Mouse (Mus musculus) MEL (cell line): ENCODE measurements around the gene Zdhhc17. TPM values are rescaled to one million over a fixed set of nuclear protein-coding genes. Genes with fewer than 3 reads are reported as not detected.

Source experiments
- DNase-seq: peaks from one replicate; pipeline ENCODE4 v3.0.0; 2011; ENCODE audit warnings: low read depth, low spot score
- H3K27ac ChIP-seq: 2 replicates; pipeline ENCODE4 v1.5.1; 2012; ENCODE audit warnings: low read depth, mild to moderate bottlenecking, control low read depth, low read length, moderate library complexity; ENCODE audit not compliant: control insufficient read depth
- H3K27me3 ChIP-seq, 2 experiments: fragments of 150-350 bp in 1 of 2; sonication (generic) in 1 of 2; 2 replicates each; pipeline ENCODE4 v1.6.1; 2012; ENCODE audit warnings: low read length in 2 of 2, mild to moderate bottlenecking in 2 of 2, improper control_type of control experiment in 1 of 2, moderate library complexity in 1 of 2; ENCODE audit not compliant: insufficient read depth in 2 of 2, control insufficient read depth in 1 of 2
- H3K36me3 ChIP-seq, 2 experiments: 2 replicates each; pipeline ENCODE4 v1.6.1; 2012 to 2014; ENCODE audit warnings: low read length in 2 of 2, improper control_type of control experiment in 1 of 2, inconsistent platforms in 1 of 2, mild to moderate bottlenecking in 1 of 2; ENCODE audit not compliant: insufficient read depth in 2 of 2, control insufficient read depth in 1 of 2
- H3K4me1 ChIP-seq, 2 experiments: fragments of 150-350 bp in 1 of 2; sonication (generic) in 1 of 2; 2 replicates each; pipeline ENCODE4 v1.6.1; 2012; ENCODE audit warnings: low read length in 2 of 2, improper control_type of control experiment in 1 of 2, mild to moderate bottlenecking in 1 of 2; ENCODE audit not compliant: insufficient read depth in 2 of 2, control insufficient read depth in 1 of 2
- H3K4me3 ChIP-seq, 2 experiments: fragments of 150-350 bp in 1 of 2; sonication (generic) in 1 of 2; 2 replicates each; pipeline ENCODE4 v1.5.1; 2012; ENCODE audit warnings: low read depth in 2 of 2, low read length in 2 of 2, mild to moderate bottlenecking in 2 of 2, moderate library complexity in 2 of 2, control low read depth in 1 of 2, improper control_type of control experiment in 1 of 2; ENCODE audit not compliant: control insufficient read depth in 1 of 2, insufficient read depth in 1 of 2
- H3K79me2 ChIP-seq: 2 replicates; pipeline ENCODE4 v1.6.1; 2012; ENCODE audit warnings: mild to moderate bottlenecking, low read length, moderate library complexity; ENCODE audit not compliant: control insufficient read depth, poor library complexity, insufficient read depth
- H3K9ac ChIP-seq: 2 replicates; pipeline ENCODE4 v1.6.1; 2012; ENCODE audit warnings: low read depth, mild to moderate bottlenecking, control low read depth, low read length, moderate library complexity; ENCODE audit not compliant: control insufficient read depth, poor library complexity, severe bottlenecking
- H3K9me3 ChIP-seq: fragments of 150-350 bp; sonication (generic); replicated peaks from 2 replicates; pipeline ENCODE4 v1.6.1; 2012; ENCODE audit warnings: mild to moderate bottlenecking, low read length, improper control_type of control experiment, moderate library complexity; ENCODE audit not compliant: insufficient read depth
- CHD2 ChIP-seq: IDR thresholded peaks from 2 replicates; pipeline ENCODE4 v1.6.1; 2011; ENCODE audit warnings: low read length, improper control_type of control experiment
- E2F4 ChIP-seq: IDR thresholded peaks from 2 replicates; pipeline ENCODE4 v1.6.1; 2011; ENCODE audit warnings: low read depth, low read length, improper control_type of control experiment, borderline replicate concordance
- EP300 ChIP-seq, 2 experiments: IDR thresholded peaks; 2 replicates each; pipeline ENCODE4 v1.6.1; 2011; ENCODE audit warnings: improper control_type of control experiment in 2 of 2, low read length in 2 of 2, low read depth in 1 of 2, mild to moderate bottlenecking in 1 of 2
- GATA1 ChIP-seq: IDR thresholded peaks from 2 replicates; pipeline ENCODE4 v1.6.1; 2011; ENCODE audit warnings: low read depth, low read length, improper control_type of control experiment
- MAFK ChIP-seq: IDR thresholded peaks from 2 replicates; pipeline ENCODE4 v1.6.1; 2011; ENCODE audit warnings: low read depth, mild to moderate bottlenecking, low read length, improper control_type of control experiment, borderline replicate concordance
- MYB ChIP-seq: IDR thresholded peaks from 2 replicates; pipeline ENCODE4 v1.6.1; 2011; ENCODE audit warnings: mild to moderate bottlenecking, low read depth, low read length, improper control_type of control experiment
- POLR2AphosphoS2 ChIP-seq: IDR thresholded peaks from 2 replicates; pipeline ENCODE4 v1.6.1; 2011; ENCODE audit warnings: low read length, improper control_type of control experiment
- POLR2AphosphoS5 ChIP-seq: IDR thresholded peaks from 2 replicates; pipeline ENCODE4 v1.6.1; 2012; ENCODE audit warnings: low read depth, borderline replicate concordance, mild to moderate bottlenecking, inconsistent platforms, low read length, moderate library complexity, mixed read lengths
- RCOR1 ChIP-seq: IDR thresholded peaks from 2 replicates; pipeline ENCODE4 v1.6.1; 2012; ENCODE audit warnings: low read depth, mild to moderate bottlenecking, inconsistent platforms, low read length, improper control_type of control experiment
- TAL1 ChIP-seq: IDR thresholded peaks from 2 replicates; pipeline ENCODE4 v1.6.1; 2012; ENCODE audit warnings: mild to moderate bottlenecking, inconsistent platforms, low read length, moderate library complexity, mixed read lengths
- TCF12 ChIP-seq: IDR thresholded peaks from 2 replicates; pipeline ENCODE4 v1.6.1; 2014; ENCODE audit warnings: low read depth, mild to moderate bottlenecking, inconsistent platforms, low read length, improper control_type of control experiment, moderate library complexity
- UBTF ChIP-seq: IDR thresholded peaks from 2 replicates; pipeline ENCODE4 v1.6.1; 2012; ENCODE audit warnings: low read depth, mild to moderate bottlenecking, inconsistent platforms, low read length, improper control_type of control experiment, moderate library complexity, borderline replicate concordance; ENCODE audit not compliant: insufficient read depth
- USF2 ChIP-seq, 2 experiments: IDR thresholded peaks; 2 replicates each; pipeline ENCODE4 v1.6.1; 2011 to 2012; ENCODE audit warnings: improper control_type of control experiment in 2 of 2, low read length in 2 of 2, borderline replicate concordance in 1 of 2, inconsistent platforms in 1 of 2, low read depth in 1 of 2, mild to moderate bottlenecking in 1 of 2; ENCODE audit not compliant: insufficient read depth in 1 of 2
- ZC3H11A ChIP-seq: IDR thresholded peaks from 2 replicates; pipeline ENCODE4 v1.6.1; 2012; ENCODE audit warnings: low read depth, mild to moderate bottlenecking, inconsistent platforms, low read length, improper control_type of control experiment
- ZMIZ1 ChIP-seq: IDR thresholded peaks from 2 replicates; pipeline ENCODE4 v1.6.1; 2012; ENCODE audit warnings: low read depth, mild to moderate bottlenecking, inconsistent platforms, low read length, improper control_type of control experiment, moderate library complexity
- ZNF384 ChIP-seq: IDR thresholded peaks from 2 replicates; pipeline ENCODE4 v1.6.1; 2012; ENCODE audit warnings: low read depth, mild to moderate bottlenecking, inconsistent platforms, low read length, improper control_type of control experiment
- polyA plus RNA-seq, 2 experiments: library from polyadenylated mRNA; stranded (reverse) in 1 of 2; unstranded in 1 of 2; fragments of >175 nt in 1 of 2; fragments of >200 nt in 1 of 2; gene quantifications; 2 replicates each; pipeline versions ENCODE4 v1.2.1 to v1.2.4; 2012; ENCODE audit warnings: low replicate concordance in 2 of 2, low read depth in 1 of 2; ENCODE audit not compliant: insufficient read length in 2 of 2, insufficient read depth in 1 of 2, missing spikeins in 1 of 2
- total RNA-seq: library from RNA; depleted of rRNA; stranded (reverse); fragments of 300-350 nt; gene quantifications from 2 replicates; pipeline ENCODE4 v1.2.3, GENCODE M21; 2012

The Zdhhc17 gene
- total and polyA plus RNA-seq, 3 experiments, result 14.9 to 16.6 TPM; not detected in 1

GRCm38 (mm10) chr10:111014476-111014875 lies 4.5 kb upstream of the Zdhhc17 start:
- H3K4me3 ChIP-seq, result no peak overlapping the region

GRCm38 (mm10) chr10:111013265-111013664 lies 3.3 kb upstream of the Zdhhc17 start:
- no peak overlapping the region for H3K4me3 ChIP-seq
- peaks cover 0 to 3% of the 10 kb centered on the region in 2 experiments; a peak in 2 of 4 replicates for H3K36me3 ChIP-seq
- H3K27me3 ChIP-seq, result no peaks in the 10 kb centered on the region
- H3K9me3 ChIP-seq, result no peaks in the 10 kb centered on the region
- TF ChIP-seq CHD2, result no peak
- TF ChIP-seq POLR2AphosphoS5, result no peak
- TF ChIP-seq USF2 (IDR thresholded peaks at IDR 0.05; ENCODE audit: borderline replicate concordance in 1 of 2, insufficient read depth in 1 of 2, low read depth in 1 of 2, low read length in 2 of 2), result no peak
- peak; percentile 76 for TF ChIP-seq ZNF384
- TF ChIP-seq TAL1, result no peak
- no peak overlapping the region for H3K9ac ChIP-seq
- H3K4me1 ChIP-seq, result peaks cover 1 to 9% of the 10 kb centered on the region in 2 experiments; a peak in 3 of 4 replicates
- DNase-seq, result no peak
- H3K79me2 ChIP-seq, result peaks cover 12% of the 10 kb centered on the region
- H3K27ac ChIP-seq, result no peak overlapping the region

More at GRCm38 (mm10) chr10:111014476-111014875, 4.5 kb upstream of the Zdhhc17 start:
- H3K36me3 ChIP-seq, result peaks cover 0 to 3% of the 10 kb centered on the region in 2 experiments; a peak in 2 of 4 replicates
- no peaks in the 10 kb centered on the region for H3K9me3 ChIP-seq
- TF ChIP-seq USF2 (IDR thresholded peaks at IDR 0.05; ENCODE audit: borderline replicate concordance in 1 of 2, insufficient read depth in 1 of 2, low read depth in 1 of 2, low read length in 2 of 2), result no peak
- TF ChIP-seq ZMIZ1, result no peak
- no peak for TF ChIP-seq MYB
- TF ChIP-seq E2F4, result no peak
- no peak for TF ChIP-seq MAFK
- no peak for TF ChIP-seq POLR2AphosphoS5
- TF ChIP-seq EP300 (IDR thresholded peaks at IDR 0.05; ENCODE audit: low read depth in 1 of 2, low read length in 2 of 2), result no peak
- TF ChIP-seq ZC3H11A, result no peak
- no peak for TF ChIP-seq POLR2AphosphoS2
- TF ChIP-seq TCF12, result no peak
- H3K9ac ChIP-seq, result no peak overlapping the region
- H3K27me3 ChIP-seq, result no peaks in the 10 kb centered on the region
- H3K79me2 ChIP-seq, result peaks cover 5% of the 10 kb centered on the region
- DNase-seq, result no peak
- H3K4me1 ChIP-seq, result peaks cover 0 to 9% of the 10 kb centered on the region in 2 experiments; a peak in 2 of 4 replicates
- H3K27ac ChIP-seq, result no peak overlapping the region

GRCm38 (mm10) chr10:111012496-111013038 lies 2.6 kb upstream of the Zdhhc17 start:
- Histone ChIP-seq H3K27ac (no peak overlapping the region), H3K27me3 (no peaks in the 10 kb centered on the region), H3K4me3 (no peak overlapping the region), H3K79me2 (peaks cover 16% of the 10 kb centered on the region), H3K9me3 (no peaks in the 10 kb centered on the region), H3K4me1 (peaks cover 5 to 9% of the 10 kb centered on the region in 2 experiments), H3K36me3 (peaks cover 0 to 7% of the 10 kb centered on the region in 2 experiments; a peak in 2 of 4 replicates), H3K9ac (no peak overlapping the region)
- DNase-seq, result peak; percentile 20
- no peak for TF ChIP-seq UBTF
- no peak for TF ChIP-seq RCOR1
- TF ChIP-seq ZMIZ1, result no peak
- peak; percentile 53 for TF ChIP-seq GATA1
